Comparison of ENCODE assay signal across 18 mouse cellular contexts in genomic region chr14:86864053-86864452, GRCm38 (mm10).
DNase-seq lines count a peak whose midpoint lies in the region; ATAC-seq lines count a peak whose summit lies in the region.
"Had no signal": no experiment of that assay in that cellular context is flagged by ENCODE, and none has a peak within 500 bp of the region (broad histone marks: within the 10 kb centered on the region; RNA-seq: fewer than 3 reads in every experiment).

No protein-coding gene starts in this region.

- ATAC-seq in megakaryocyte, adult 5-6 weeks (ENCODE audit: poor library complexity, severe bottlenecking): peak; percentile 77
- peak; percentile 68 for ATAC-seq in megakaryocyte progenitor cell, adult 5-6 weeks (replicated peaks; ENCODE audit: poor library complexity)
- ATAC-seq: activated CD4-positive, CD25-positive, alpha-beta regulatory T cell, adult 4 months; CD4-positive, CD25-positive, alpha-beta regulatory T cell, adult 4 months; Patski had no signal

- DNase-seq in MN1 (ENCODE audit: low spot score): no peak
- DNase-seq in kidney, adult 18-20 months: no peak
- DNase-seq: adrenal gland, adult 2 months; adrenal gland, adult 8-10 months; adrenal gland, postnatal 10 days; adrenal gland, postnatal 14 days; adrenal gland, postnatal 25 days; adrenal gland, postnatal 36 days; B cell, adult 2 months; cerebellum, adult 11 months; cerebellum, adult 11-12 months; cerebellum, adult 18-20 months; cerebellum, adult 2 months had no signal
